Mouse (Mus musculus) olfactory bulb, adult 2 months (tissue): Measurements from ENCODE around the gene Spice1.

Experiments
- CTCF ChIP-seq: fragments of 200-500 bp; IDR thresholded peaks from 2 replicates; pipeline ENCODE4 v1.5.1; 2012; ENCODE audit warnings: low read depth, mild to moderate bottlenecking, low read length, moderate library complexity; ENCODE audit not compliant: insufficient read depth
- POLR2A ChIP-seq: fragments of 200-500 bp; IDR thresholded peaks from 2 replicates; pipeline ENCODE4 v1.6.1; 2012; ENCODE audit warnings: mild to moderate bottlenecking, low read depth, low read length, moderate library complexity; ENCODE audit not compliant: insufficient read depth

DNA sequence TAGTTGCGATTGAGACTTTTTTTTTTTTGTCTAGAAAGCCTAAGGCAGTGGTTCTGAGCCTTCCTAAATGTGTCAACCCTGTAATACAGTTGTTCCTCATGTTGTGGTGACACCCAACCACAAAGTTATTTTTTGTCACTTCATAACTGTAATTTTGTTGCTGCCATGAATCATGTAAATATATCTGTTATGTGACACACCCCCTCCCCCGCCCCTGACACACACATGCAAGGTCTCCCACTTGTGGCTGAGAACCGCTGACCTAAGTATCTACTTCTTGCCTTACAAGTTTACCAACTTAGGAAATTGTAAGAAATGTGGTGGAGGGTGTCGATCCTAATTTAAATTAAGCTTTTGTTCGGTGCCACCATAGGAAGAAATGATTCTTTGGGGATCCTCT lies 58.0 kb downstream of the Spice1 start:
- TF ChIP-seq POLR2A (no peak), CTCF (no peak)
